Mouse (Mus musculus): ENCODE data around the gene Gstp2.

Gene Gstp2

DNA sequence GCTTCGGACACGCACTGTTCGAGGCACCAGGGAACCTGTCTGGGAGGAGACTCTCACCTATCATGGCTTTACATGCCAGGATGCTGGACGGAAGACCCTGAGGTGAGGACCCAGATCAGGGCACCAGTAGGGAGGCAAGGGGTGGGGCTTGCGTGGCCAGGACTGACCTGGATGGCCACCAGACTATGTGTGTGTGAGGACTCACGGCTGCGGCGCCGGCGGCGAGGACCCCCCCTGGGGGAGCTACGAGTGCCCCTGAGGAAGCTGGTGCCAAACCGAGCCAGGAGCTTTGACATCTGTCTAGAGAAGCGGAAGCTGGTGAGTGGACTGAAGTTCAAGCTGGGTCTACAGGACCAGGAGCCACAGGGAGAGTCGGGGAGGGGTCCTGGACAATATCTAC is 41.5 kb downstream of the Gstp2 start:
- DNase-seq: no peak

DNA sequence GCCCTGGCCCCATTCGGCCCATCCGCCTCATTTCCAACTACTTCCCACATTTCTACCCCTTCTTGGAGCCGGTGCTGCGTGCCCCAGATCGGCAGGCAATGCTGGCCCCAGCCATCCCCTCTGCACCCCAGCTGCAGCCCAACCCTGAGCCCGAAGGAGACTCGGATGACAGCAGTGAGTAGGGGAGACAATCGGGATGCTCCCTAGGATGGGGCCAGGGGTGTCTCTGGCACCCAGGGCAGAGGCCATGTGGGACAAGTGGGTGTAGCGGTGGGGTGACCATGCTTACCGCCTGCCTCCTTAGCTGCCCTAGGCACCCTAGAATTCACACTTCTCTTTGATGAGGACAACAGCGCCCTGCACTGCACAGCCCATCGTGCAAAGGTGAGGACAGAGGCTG is 42.2 kb downstream of the Gstp2 start:
- DNase-seq: no peak

DNA sequence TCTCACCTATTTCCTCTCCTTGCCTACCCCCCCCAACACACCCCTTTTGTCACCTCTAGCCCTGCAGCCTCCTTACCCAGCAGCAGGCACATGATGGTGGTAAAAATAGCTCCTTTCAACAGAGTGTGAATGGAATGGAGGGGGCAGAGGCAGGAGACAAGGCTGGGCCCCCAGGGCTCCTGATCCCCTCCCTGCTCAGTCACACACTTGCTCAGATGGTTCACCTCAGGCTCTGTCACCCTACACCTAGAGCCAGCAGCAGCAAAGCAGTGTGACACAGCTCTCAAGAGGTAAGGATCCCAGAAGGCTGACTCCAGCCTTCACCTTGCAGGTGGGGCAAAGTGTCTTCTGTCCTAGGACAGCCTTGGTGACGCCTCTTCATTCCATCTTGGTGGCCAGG is 42.7 kb downstream of the Gstp2 start, which contains the start of gene Doc2g:
TSS of gene Doc2g (plus strand) at position 202 of the 400 bp plus-strand sequence.
- DNase-seq: no peak

DNA sequence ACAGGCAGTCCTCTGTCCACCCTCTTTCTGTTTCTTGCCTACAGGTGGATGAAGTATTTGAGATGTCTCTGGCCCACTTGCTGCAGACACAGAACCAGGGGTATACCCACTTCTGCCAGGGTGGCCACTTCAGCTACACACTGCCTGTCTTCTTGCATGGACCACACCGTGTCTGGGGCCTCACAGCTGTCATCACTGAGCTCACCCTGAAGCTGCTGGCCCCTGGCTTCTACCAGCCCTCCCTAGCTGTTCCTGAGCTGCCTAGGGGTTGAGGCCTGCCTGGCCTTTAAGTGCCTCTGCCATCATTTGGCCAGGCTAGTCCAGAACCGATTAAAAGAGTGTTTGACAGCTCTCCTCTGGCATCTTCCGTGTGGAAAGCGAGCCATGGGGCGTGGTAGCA is 44.1 kb downstream of the Gstp2 start:
- no peak for DNase-seq

- DNase-seq: no peak
Observed at GRCm38 (mm10) chr19:4000949-4001525, 44.8 kb downstream of the Gstp2 start.

DNA sequence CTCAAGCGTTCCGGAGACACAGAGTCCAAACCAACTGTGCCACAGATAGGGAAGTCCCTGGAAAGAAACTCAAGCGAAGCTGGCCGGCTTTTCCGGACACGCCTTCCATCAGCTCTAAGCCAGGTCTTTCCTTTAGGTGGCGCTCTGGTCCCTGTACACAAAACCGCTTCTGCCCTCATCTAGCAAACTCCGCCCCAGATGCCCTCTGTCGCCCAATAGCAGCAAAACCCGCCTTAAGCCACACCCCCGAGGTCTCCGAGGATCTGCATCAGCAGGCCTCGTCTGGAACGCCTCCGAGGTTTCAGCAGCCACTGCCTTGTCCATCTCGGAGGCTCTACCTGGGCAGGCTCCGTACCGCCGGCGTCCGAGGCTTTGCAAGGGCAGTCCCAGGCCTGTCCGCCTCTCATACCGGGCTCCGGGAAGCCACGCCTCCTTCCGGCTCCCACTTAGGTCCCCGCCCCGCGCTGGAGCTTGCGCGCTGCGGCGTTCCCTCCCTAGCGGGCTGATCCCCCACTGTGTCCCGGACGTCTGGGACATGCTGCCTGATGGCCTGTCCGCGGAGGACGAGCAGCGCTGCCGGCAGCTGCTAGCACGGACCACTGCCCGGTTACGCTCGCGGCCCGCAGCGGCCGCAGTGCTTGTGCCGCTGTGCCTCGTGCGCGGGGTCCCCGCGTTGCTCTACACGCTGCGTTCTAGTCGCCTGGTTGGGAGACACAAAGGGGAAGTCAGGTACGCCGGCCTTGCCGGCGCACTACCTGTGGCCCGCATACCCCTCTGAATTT is 45.5 kb downstream of the Gstp2 start, which contains the start of the genes Nudt8 and Gm49405:
TSS of gene Nudt8 (plus strand) at position 462 of the 782 bp plus-strand sequence.
TSS of gene Gm49405 (plus strand) at position 508 of the 782 bp plus-strand sequence.
- peak; percentile 93 for DNase-seq

DNA sequence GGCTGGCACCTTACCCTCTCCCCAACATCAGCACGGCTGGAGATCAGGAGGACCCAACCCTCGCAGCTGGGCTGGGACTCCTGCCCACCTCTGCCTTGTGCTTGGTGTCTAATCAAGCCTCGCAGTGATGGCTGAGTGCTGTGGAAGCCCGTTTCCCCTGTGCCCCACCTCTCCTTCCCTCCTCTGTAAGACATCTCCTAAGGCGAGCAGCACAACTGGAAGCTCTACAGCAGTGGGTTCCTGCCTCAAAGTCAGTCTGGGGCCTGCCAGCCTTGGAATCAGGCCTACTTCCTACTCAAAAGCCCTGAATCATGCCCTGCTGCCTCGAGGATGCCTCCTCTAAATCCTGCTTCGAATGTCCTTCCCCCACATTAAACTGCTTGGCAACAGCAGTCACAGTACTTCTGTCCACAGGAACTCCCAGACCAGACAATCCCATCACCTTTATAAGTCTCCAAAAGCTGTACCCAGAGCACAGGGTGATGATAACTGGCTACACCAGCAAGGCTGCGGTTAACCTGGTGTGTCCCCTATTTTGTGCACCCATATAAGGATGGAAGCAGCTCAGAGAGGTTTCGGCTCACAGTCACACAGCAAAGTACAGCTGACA is 46.6 kb downstream of the Gstp2 start:
- DNase-seq: no peak

DNA sequence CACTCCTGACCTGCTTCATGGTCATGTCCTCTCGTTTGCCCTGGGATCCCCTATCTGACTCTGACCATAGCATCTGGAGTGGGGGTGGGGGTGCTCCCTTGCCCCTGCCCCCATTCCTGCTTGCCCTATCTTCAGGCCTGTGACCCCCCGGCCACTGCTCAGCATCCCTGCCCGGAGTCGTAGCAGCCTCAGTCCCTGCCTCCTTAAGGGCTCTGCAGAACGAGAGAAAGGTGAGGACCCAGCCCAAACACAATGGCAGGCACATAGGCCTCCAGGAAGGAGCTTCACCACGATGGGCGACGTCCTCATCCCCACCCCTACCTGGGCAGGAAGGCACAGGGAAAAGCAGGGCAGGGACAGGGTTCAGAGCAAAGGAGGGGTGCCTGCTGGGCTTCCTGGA is 47.5 kb downstream of the Gstp2 start:
- no peak for DNase-seq

DNA sequence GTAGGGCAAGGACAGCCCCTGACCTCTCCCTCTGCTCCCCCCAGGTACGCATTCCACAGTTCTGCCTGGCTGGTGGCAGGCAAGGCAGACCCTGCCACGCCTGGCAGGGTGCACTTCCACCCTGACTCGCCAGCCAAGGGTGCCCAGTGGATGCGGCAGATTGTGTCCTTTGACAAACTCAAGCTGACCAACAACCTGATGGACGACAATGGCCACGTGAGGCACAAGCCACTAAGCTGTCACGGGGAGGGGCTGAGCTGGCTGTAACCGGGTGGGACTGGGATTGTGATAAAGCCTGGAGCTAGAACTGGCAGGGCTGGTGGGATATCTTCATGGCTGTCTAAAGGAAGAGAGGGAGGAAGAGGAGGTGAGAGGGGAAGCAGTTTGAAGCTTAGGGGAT is 48.6 kb downstream of the Gstp2 start:
- DNase-seq: no peak

- DNase-seq: no peak
Observed at GRCm38 (mm10) chr19:3996747-3997146, 49.1 kb downstream of the Gstp2 start.

DNA sequence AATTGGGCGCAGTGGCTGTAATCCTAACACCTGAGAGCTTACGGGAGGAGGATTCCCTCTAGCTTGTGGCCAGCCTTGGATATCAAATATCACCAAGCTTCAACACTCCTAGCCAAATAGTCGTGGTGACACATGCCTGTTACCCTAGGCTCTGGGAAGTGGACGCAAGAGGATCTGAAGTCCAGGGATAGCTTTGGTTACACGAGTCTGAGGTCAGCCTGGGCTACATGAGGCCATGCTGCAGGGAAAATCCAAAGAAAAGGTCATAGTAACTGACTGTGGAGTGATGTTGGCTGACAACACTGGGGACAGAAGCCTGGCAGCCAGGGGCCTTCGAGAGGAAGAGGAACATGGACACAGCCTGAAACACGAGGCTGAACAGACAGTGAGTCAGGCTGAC is 49.7 kb downstream of the Gstp2 start:
- DNase-seq: no peak

GRCm38 (mm10) chr19:3995505-3995904 is 50.3 kb downstream of the Gstp2 start:
- no peak for DNase-seq

DNA sequence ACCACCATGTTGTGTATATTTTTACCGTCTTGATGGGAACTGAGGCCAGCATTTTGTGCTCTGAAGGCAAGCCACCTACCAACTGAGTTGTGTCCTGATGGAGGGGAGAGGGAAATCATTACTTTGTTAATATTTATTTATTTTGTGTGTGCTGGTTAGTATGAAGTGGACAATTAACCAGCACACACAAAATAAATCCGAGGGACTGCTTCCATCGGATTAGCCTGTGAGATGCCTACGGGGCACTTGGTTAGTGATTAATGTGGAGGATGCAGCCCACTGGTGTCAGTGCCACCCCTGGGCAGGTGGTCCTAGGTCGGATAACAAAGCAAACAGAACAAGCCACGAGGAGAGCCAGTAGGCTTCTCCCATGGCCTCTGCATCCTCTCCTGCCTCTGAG is 50.9 kb downstream of the Gstp2 start:
- no peak for DNase-seq

- no peak for DNase-seq
Observed at GRCm38 (mm10) chr19:3992416-3992815, 53.4 kb downstream of the Gstp2 start, which contains the start of gene Tbx10. Gene Tbx10, plus strand, starts transcription at chr19:3992752.

GRCm38 (mm10) chr19:3991966-3992365 is 53.9 kb downstream of the Gstp2 start:
- no peak for DNase-seq

DNA sequence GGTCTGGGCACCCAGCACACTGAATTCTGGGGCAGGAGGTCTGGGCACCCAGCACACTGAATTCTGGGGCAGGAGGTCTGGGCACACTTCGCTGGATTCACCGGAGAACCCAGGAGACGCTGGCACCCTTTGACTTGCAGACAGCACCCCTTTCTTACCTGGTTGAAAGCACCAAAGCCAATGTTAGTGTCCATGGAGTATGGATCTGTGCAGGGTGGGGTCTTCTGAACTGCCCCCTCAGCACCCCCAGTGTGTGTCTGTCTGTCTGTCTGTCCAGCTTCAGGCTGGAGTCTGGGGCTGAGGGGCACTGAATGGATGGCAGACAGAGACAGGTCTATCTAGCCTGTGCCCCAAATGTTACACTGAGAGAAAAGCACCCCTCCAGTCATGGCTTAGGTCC is 54.3 kb downstream of the Gstp2 start:
- DNase-seq: no peak

- DNase-seq: no peak
Observed at GRCm38 (mm10) chr19:3990804-3991203, 55.0 kb downstream of the Gstp2 start.

All from right cerebral cortex, postnatal 14 days (tissue).